Mouse (Mus musculus): ENCODE measurements at regions not wholly inside any gene's neighbourhood (a gene's known extent, or its start where the extent isn't known, plus 50 kb on each side); places are given as distances from the start of the nearest gene placed in this dataset.
A peak's percentile ranks its signal among the peaks of the same experiment; 100 is the strongest.

DNA sequence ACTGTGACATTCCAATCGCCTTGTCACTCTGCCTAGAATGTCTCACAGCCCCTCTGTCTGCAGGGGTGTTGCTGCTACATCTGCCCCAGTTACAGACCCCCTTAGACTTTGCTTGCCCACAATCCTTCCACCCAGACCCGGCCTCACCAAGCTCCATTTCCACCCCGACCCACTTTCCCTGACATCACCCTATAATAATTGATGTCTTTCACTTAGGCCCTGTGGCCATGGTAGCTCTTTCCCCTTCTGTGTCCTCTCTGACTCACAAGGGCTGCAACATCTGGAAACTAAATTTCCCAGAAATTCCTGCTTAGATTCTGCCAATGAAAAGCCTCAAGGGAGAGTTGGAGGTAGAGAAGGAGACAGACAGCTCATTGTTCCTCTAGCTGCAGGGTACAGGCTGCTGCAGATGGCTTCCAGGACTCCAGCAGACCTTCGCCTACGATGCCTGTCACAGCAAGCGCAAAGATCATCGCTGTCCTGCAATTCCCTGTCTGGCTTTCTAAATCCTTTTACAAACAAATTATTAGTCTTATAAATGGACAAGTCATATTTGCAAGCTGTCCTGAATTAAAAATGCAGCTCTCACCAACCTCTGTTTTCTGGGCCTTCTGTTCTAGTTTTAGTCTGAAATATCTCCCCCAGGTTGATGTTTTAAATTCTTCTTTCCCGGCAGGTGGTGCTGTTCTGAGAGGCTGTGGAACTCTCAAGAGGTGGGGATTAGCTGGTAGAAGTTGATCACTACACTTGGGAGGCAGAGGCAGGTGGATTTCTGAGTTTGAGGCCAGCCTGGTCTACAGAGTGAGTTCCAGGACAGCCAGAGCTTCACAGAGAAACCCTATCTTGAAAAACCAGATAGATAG is 104.9 kb upstream of the Oxgr1 start:
- no peak for DNase-seq

DNA sequence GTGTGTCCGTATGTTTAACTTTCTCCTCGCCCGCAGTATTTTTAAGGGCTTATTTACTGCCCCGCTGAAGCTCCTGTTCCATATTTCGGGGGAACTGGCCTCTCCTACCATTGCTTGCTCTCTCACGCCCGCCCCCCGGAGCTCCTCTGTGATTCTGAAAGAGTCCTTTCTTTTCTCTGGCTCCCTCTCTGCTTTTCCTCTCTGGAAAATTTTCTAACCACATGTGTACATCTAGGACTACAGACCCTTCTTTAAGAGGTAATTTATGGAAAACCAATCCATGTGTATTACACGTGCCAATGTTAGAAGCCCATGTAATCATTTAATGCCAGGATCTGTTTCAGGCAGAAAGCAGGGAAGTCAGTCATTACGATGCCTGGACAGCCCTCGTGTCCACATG is 106.6 kb upstream of the Oxgr1 start:
- no peak for DNase-seq

DNA sequence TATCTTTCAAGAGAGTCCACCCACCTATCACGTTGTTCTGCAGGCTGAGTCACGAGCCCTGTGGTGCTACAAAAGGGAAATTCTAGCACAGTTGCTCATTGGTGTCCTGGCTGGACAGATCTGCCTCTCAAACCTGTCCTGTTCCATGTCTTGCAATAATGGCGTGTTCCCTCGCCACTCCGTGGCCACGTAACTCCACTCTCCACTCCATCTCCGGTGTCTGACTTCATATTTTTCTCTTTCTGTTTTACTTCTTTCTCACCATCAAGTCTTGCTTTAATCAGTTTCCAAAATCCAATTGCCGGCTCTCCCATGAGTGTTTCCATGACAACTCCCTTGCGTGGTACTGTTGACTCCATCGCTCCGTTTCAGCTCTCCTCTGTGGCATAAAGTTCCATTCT is 107.1 kb upstream of the Oxgr1 start:
- DNase-seq: no peak

DNA sequence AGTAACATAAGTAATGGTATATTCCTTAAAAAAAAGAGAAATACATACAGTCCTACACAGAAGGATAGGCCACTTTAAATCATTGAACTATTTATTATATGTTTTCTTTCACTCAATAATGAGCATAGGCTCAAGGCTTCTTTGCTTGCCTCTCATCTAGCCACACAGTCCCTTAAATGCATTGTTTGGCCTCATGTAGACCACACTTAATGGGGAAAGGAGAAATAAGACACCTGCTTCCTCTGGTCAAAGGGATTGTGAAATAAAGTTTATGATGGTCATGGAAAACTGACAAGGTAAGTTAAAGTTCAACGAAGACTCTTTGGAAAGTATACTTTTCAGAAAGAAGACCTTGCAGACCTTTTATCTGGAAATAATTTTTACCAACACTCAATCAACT is 108.4 kb upstream of the Oxgr1 start:
- no peak for DNase-seq

DNA sequence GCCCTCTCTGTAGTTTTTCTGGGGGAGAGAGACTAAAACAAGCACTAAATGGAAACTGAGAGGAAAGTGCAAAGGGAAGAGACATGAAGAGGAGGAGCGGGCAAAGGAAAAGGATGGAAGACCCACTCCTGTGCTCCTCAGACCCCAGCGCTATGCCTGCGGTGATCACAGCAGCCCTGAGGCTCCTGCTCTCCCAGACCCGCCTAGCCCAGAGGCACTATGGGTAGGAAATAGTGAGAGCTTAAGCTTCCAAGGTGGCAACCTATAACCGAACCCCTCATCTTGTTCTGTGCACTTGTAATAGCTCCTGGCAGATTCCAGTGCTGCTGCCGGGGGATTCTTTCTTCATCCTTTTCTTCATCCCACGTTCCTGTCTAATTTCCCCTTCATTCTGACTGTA is 112.2 kb upstream of the Oxgr1 start:
- DNase-seq: no peak

DNA sequence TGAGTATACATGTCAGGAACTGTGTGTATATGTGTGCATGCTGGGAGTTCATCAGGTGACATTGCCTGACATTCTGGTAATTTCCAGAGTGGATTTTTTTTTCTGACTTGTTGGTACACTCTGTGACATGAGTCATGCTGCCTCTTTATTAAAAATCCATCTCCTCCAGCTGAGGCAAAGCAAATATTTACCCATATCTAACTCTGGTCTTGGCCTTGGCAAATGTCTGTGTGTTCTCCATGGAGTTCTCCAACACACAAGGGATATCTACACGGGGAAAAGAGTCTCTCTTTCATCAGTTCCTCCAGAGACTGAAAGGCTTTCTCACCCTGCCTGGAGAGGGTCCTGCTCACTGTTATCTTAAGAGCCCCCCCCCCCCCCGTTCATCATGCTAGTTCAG is 111.3 kb upstream of the Mbnl2 start:
- no peak for DNase-seq

DNA sequence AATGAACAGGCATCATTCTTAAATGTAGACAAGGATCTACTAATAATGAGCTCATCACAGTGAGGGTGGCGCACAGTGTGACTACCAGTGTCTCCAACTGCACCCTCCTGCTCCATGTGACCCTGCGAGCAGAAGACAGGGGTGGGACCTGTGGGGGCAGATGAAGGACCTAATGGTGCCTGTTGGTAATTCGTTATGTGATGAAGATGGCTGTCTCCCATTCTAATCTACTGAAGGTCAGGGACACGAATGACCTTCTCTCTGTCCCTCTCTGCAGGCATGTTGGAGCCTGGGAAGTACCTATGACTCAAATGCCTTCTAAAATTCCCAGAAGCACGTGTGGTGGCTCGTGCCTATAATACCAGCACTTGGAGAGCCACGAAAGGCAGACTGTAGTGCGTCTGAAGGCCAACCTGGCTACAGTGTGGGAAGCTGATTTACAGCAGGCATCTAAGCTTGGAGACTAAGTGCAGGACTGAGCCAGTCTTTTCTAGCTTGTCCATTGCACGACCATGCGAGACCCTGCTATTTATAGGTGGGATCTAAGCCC is 109.9 kb upstream of the Mbnl2 start:
- DNase-seq: no peak

DNA sequence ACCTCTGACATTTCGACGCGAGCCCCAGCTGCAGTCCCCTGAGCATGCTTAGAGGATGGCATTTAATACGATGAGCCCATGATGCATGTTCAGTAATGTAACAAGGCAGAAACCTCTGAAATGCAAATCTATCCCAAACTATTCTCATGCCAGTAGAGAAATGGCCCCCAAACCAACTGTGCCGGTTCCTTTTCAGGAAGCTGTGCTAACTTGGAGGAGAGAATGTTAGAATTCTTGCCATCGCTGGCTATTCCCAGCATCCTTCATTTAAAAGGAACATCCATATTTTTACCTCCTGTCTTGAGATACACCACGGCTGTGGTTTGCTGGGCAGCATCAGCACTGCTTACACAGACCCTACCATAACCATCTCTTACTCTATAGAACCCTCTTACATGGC is 104.7 kb upstream of the Mbnl2 start:
- DNase-seq: no peak

DNA sequence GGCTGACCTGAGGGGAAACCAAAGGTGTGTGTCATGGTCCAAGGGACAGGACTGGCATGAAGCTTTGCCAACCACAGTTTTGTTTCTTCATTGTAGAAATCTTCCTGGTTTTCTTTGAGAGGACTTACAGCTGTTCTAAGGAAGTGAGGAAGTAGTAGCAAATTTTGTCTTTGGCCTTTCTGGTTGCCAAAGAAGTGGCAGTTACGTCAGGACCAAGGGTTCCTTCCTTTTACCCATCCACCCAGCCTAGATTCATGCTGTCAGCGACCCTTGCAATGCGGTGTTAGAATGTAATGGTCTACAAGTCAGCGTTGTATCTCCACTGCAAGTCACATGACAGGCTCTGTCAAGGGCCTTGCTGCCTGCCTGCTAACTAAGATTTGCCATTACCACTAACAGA is 103.4 kb upstream of the Mbnl2 start:
- peak; percentile 4 for DNase-seq

DNA sequence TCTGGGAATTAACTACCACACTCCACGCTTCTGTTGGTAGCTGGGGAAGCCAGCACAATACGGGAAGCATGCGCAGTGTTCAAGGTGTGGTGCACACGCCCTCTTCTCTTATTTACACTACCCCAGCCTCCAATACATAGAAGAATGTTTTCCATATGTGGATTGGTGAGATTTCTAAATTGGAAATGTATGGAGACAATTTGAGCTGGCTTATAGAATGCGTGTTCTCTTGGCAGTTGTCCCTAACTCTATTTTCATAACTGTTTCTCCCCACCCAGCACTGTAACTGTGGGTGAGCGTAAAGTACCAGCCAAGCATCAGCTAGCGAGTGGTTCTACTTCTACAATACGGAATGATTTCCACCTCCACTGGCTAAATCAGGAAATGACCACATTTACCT is 102.6 kb upstream of the Mbnl2 start:
- DNase-seq: no peak

DNA sequence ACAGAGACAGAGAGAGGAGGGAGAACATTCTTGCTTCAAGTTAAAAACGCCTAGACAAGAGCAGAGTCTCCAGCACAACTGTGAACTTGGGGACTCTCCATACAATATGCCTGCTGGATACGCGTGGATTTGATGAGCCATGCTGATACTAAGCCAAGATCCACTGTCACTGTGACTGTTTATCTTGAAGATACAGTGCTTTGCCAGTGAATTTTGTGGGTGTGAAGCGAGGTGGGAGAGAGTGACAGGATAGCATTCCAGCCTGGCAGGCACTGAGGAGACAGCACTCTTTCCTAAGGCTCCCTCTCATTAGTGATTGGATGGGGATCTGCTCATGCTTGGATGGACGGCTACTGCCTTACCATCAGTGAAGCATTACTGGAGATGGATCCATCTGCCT is 100.9 kb upstream of the Mbnl2 start:
- no peak for DNase-seq

DNA sequence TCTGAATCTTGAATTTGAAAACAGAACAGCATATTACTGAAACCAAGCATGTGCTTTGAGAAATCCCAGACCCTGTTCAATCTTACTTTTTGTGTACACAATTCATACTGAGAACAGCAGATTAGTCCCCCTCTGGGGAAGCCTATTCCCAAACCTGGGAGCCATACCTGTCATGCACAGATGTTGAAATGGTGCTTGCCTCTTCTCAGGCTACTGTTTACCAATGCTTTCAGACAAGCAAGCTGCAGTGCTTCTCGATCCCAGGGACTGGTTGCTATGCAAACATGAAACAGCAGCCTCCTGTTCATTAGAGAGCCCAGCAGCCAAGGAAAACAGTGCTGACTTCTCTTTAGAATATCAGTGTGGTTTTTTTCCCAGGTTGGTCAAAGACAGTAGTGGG is 80.3 kb upstream of the Mbnl2 start:
- no peak for DNase-seq

DNA sequence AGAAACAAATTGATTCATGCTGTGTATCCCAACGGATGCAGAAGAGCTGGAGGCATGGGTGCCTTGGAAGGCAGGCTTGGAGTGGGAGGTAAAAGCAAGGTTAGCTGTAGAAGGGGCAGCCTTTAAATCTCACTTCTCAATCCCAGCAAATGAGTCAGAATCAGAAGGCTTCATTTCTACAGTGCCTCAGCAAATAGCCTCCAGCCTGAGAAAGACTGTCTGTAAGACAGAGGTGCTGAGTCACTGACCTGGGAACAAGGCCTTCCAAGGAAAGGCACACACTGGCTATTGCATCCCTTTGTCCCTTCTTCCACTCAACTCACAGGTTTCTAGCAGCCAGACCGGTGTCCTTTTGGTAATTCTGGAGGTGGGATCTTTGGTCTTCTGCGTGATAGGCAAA is 63.7 kb upstream of the Mbnl2 start:
- no peak for DNase-seq

DNA sequence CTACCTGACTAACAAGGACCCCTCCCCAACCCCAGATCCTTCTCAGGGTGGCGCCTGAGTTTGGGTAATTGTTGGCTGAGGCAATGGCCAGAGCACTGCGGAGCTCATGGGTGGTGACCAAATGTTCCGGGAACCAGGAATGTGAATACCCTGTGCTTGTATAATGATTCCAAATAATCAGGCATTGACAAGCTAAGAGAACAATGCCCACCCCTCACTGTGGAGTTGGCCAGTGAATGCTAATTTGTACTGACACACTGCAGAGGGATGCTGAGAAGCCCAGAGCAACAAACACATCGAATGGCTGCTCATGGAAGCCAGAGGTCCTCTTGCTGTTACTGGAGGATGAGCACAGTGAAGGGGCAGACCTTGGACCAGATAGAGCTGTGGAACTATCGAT is 62.8 kb upstream of the Mbnl2 start:
- no peak for DNase-seq

DNA sequence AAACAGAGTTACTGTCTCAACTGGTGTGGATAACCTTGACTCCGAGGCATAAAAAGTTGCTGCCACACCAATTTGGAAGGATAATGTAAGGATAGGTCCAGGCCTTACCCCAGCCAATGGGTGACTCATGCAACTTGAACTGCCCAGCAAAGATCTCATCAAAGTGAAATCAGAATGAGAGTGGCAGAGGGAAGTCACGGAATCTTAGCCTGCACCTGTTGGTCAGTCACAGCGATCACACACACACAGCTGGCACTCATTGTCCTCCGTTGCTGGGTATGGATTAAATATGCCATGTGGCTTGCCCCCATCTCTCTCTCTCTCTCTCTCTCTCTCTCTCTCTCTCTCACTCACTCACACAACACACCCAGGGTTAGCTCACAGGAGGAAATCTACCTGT is 56.2 kb upstream of the Mbnl2 start:
- DNase-seq: no peak

DNA sequence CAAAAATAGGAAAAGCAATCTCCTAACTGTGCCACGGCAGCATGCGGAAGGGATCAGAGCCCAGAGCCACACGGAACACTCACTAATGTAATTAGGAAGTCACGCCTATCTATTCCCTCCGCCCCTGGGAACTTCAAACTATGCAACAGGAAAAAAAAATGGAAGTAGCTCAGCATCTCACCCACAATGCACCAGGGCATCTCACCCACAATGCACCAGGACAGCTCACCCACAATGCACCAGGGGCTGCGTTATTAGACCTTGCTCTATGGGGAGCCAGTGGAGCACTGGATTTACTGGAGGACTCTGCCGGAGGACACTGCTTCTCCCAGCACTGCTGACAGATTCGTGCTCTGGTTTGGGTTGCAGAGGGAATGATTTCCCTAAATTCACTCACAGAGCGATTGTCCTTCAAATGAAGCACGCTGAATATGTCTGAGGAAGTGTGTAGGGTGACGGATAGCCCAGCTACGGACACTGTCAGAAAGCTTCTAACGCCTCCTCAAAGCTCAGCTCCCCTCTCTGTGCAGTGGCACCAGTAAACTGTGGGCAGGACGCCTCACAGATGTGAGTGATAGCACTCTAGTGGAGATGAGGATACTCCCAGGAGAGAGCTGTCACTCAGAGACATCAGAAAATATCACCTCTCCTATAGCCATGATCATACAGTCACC is 51.8 kb upstream of the Mbnl2 start:
- no peak for DNase-seq

DNA sequence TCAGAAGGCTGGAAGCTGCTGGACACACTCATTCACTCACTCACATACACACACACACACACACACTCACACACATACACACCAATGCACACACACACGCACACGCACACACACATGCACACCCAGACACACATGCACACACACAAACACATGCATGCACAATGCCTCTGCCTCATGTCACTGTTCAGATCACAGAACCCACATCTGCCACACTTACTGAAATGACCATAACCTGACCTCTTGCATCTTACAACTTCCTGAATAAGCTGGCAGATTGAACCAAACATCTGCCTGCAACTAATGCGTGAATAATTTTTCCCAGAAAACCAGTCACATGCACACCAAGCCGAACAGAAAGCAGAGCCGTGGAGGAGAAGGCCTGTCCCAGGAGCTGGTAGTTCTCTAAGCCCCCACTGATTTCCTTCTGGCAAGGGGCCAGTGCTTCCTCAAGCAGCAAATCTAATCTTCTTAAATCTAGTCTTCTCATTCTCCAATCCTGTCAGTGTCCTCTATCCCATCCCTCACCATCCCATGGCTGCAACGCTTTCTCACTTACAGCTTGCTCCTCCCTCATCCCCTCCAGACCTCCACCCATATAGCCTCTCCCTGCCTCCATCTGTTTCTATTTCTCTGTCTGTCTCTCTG is 51.1 kb upstream of the Mbnl2 start:
- no peak for DNase-seq

DNA sequence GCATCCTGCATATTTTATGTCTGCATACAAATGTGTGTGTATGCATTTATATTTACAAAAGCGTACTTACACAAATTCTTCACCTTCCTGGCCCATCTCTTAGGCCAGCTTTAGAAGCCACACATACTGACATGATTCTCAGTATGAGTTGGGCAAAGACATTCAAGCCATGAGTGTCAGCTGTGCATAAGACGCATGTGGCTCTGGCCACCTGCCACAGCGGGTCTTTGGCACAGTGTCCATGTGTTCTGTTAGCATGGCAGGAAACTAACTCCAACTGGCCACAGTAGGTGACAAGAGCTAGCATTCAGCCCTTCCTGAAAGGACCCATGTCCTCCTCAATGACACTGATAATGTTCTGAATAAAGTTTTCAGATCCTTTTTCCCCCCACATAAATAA is 49.8 kb upstream of the Mbnl2 start:
- DNase-seq: no peak
